Comparison of ENCODE assay signal across 16 mouse cellular contexts in the genomic region with DNA sequence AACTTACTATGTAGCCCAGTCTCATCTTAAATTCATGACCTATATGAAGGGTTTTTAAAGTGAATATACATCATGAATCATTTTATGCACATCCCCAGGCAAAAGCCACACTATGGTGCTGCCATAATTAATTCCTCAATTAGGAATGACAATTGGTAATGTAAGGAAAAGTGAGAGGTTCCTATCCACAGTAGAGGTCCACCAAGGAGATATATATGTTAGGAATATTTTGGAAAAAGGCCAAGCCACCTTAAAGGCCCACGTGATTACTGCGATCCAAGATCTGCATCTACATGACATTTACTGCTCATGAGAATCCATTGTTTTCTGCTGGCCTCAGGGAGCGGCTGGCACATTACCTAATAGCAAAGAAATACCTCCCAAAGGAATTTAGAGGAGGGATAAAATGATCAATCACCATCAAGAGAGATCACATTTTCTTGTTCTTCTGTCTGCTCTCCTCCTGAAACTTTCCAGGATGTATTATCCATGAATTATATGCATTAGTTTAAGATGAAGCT. TPM values are rescaled to one million over a fixed set of nuclear protein-coding genes. Genes with fewer than 3 reads are reported as not detected.
A peak's percentile ranks its signal among the peaks of the same experiment; 100 is the strongest.
DNase-seq lines count a peak whose midpoint lies in the region; ATAC-seq and TF ChIP-seq lines count a peak whose summit lies in the region.
"Had no signal": no experiment of that assay in that cellular context is flagged by ENCODE, and none has a peak within 500 bp of the region (broad histone marks: within the 10 kb centered on the region; RNA-seq: fewer than 3 reads in every experiment).

No protein-coding gene starts in this region.

- no peak overlapping the region for H3K9ac ChIP-seq in forebrain, postnatal 0 days
- H3K9ac ChIP-seq in lung, embryonic 15.5 days = no peak overlapping the region; the same call in 1 of the 2 replicates
- peak overlapping the region; percentile 26; the same call in 1 of the 2 replicates for H3K9ac ChIP-seq in liver, embryonic 16.5 days (ENCODE audit: low read depth, low read length)
- H3K9ac ChIP-seq: embryonic facial prominence, embryonic 15.5 days; midbrain, embryonic 15.5 days; neural tube, embryonic 15.5 days had no signal

- WGBS in forebrain, embryonic 10.5 days = 84% methylated on average over 3 of the region's 3 CpGs
- WGBS in forebrain, postnatal 0 days = 70% methylated on average over 3 of the region's 3 CpGs
- 78% methylated on average over 3 of the region's 3 CpGs for WGBS in lung, embryonic 15.5 days
- WGBS in embryonic facial prominence, embryonic 10.5 days = 82% methylated on average over 3 of the region's 3 CpGs
- 84% methylated on average over 3 of the region's 3 CpGs for WGBS in liver, embryonic 16.5 days (ENCODE audit: insufficient replicate concordance)

- H3K9me3 ChIP-seq in forebrain, embryonic 10.5 days = no peaks in the 10 kb centered on the region
- no peaks in the 10 kb centered on the region for H3K9me3 ChIP-seq in forebrain, postnatal 0 days (ENCODE audit: low read length)
- H3K9me3 ChIP-seq in lung, embryonic 15.5 days = no peaks in the 10 kb centered on the region
- no peaks in the 10 kb centered on the region for H3K9me3 ChIP-seq in embryonic facial prominence, embryonic 10.5 days
- no peaks in the 10 kb centered on the region for H3K9me3 ChIP-seq in liver, embryonic 16.5 days (replicated peaks; ENCODE audit: control insufficient read depth, low read length)
- H3K9me3 ChIP-seq: embryonic facial prominence, embryonic 15.5 days; midbrain, embryonic 15.5 days; neural tube, embryonic 15.5 days had no signal

- no peak for ATAC-seq in forebrain, postnatal 0 days
- ATAC-seq in lung, embryonic 15.5 days (ENCODE audit: borderline replicate concordance, extremely low read depth, low FRiP score, low TSS enrichment) = no peak
- no peak for ATAC-seq in liver, embryonic 16.5 days (ENCODE audit: low read depth)
- ATAC-seq: hindbrain, embryonic 16.5 days; lung, postnatal 0 days; midbrain, embryonic 15.5 days had no signal

- H3K36me3 ChIP-seq in forebrain, embryonic 10.5 days (replicated peaks) = no peaks in the 10 kb centered on the region
- H3K36me3 ChIP-seq in forebrain, postnatal 0 days (ENCODE audit: insufficient read depth) = no peaks in the 10 kb centered on the region
- no peaks in the 10 kb centered on the region for H3K36me3 ChIP-seq in lung, embryonic 15.5 days
- H3K36me3 ChIP-seq in embryonic facial prominence, embryonic 10.5 days (replicated peaks) = no peaks in the 10 kb centered on the region
- no peaks in the 10 kb centered on the region for H3K36me3 ChIP-seq in liver, embryonic 16.5 days (ENCODE audit: control insufficient read depth, insufficient read depth)
- H3K36me3 ChIP-seq: embryonic facial prominence, embryonic 15.5 days; midbrain, embryonic 15.5 days; neural tube, embryonic 15.5 days had no signal

- TF ChIP-seq CTCF in forebrain, postnatal 0 days (IDR thresholded peaks at IDR 0.05; ENCODE audit: low read depth) = no peak

- DNase-seq in forebrain, embryonic 10.5 days (ENCODE audit: extremely low spot score, low spot score) = no peak
- no peak for DNase-seq in forebrain, postnatal 0 days
- no peak for DNase-seq in lung, postnatal 10 days
- no peak for DNase-seq in embryonic facial prominence, embryonic 10.5 days (ENCODE audit: low spot score)
- no peak for DNase-seq in urinary bladder, postnatal 36 days (ENCODE audit: low spot score in 2 of 2)
- DNase-seq in kidney, postnatal 14 days = no peak
- DNase-seq: right cerebral cortex, adult 18-20 months had no signal

- H3K4me1 ChIP-seq in forebrain, embryonic 10.5 days = peaks cover 61% of the 10 kb centered on the region
- H3K4me1 ChIP-seq in forebrain, postnatal 0 days (ENCODE audit: insufficient read depth) = peaks cover 15% of the 10 kb centered on the region
- H3K4me1 ChIP-seq in lung, embryonic 15.5 days = peaks cover 26% of the 10 kb centered on the region
- H3K4me1 ChIP-seq in embryonic facial prominence, embryonic 10.5 days = peaks cover 40% of the 10 kb centered on the region
- H3K4me1 ChIP-seq in liver, embryonic 16.5 days (ENCODE audit: control insufficient read depth, low read depth, low read length) = peaks cover 38% of the 10 kb centered on the region

- no peak overlapping the region for H3K4me2 ChIP-seq in forebrain, postnatal 0 days (ENCODE audit: low read depth)
- H3K4me2 ChIP-seq in lung, embryonic 15.5 days = no peak overlapping the region
- peak overlapping the region; percentile 86 for H3K4me2 ChIP-seq in liver, embryonic 16.5 days (ENCODE audit: low read depth, low read length)

- H3K27me3 ChIP-seq in forebrain, embryonic 10.5 days (ENCODE audit: poor library complexity, severe bottlenecking) = no peaks in the 10 kb centered on the region
- H3K27me3 ChIP-seq in forebrain, postnatal 0 days (ENCODE audit: insufficient read depth, low read length) = no peaks in the 10 kb centered on the region
- H3K27me3 ChIP-seq in lung, embryonic 15.5 days = no peaks in the 10 kb centered on the region
- H3K27me3 ChIP-seq in embryonic facial prominence, embryonic 10.5 days (replicated peaks; ENCODE audit: low read depth, poor library complexity, severe bottlenecking) = no peaks in the 10 kb centered on the region
- H3K27me3 ChIP-seq in liver, embryonic 16.5 days (ENCODE audit: control insufficient read depth, insufficient read depth, low read depth, low read length) = no peaks in the 10 kb centered on the region
- H3K27me3 ChIP-seq: embryonic facial prominence, embryonic 15.5 days; midbrain, embryonic 15.5 days; neural tube, embryonic 15.5 days had no signal

- no peak overlapping the region for H3K4me3 ChIP-seq in forebrain, embryonic 10.5 days
- no peak overlapping the region for H3K4me3 ChIP-seq in forebrain, postnatal 0 days (ENCODE audit: low read depth, low read length)
- no peak overlapping the region for H3K4me3 ChIP-seq in lung, embryonic 15.5 days
- no peak overlapping the region for H3K4me3 ChIP-seq in embryonic facial prominence, embryonic 10.5 days
- H3K4me3 ChIP-seq in liver, embryonic 16.5 days (ENCODE audit: low read depth, low read length) = no peak overlapping the region
- H3K4me3 ChIP-seq: layer of hippocampus, adult 2 months had no signal

- peak overlapping the region; percentile 91 for H3K27ac ChIP-seq in forebrain, embryonic 10.5 days
- no peak overlapping the region for H3K27ac ChIP-seq in forebrain, postnatal 0 days (ENCODE audit: low read depth, low read length)
- H3K27ac ChIP-seq in lung, embryonic 15.5 days = peak overlapping the region; percentile 97
- peak overlapping the region; percentile 92 for H3K27ac ChIP-seq in embryonic facial prominence, embryonic 10.5 days (replicated peaks)
- peak overlapping the region; percentile 92 for H3K27ac ChIP-seq in liver, embryonic 16.5 days (ENCODE audit: low read length)
- H3K27ac ChIP-seq: layer of hippocampus, adult 2 months had no signal

RNA-seq across cellular contexts. Expression of a gene that starts 1.7 kb away (rescaled TPM):
- polyA plus RNA-seq in forebrain, embryonic 10.5 days (2016; fragmentation: Nextera tagmentation; extraction: Ambion mirVana) = 0.69 TPM in 1 of 2 replicates, not detected in the other
- 303 and 421 TPM in 2 replicates for total RNA-seq in forebrain, postnatal 0 days (2014; rRNA removed)
- 0.64 TPM in 1 of 2 replicates, not detected in the other for polyA plus RNA-seq in forebrain, postnatal 0 days (2015; fragmentation: Nextera tagmentation; extraction: Ambion mirVana)
- 0.69 TPM in 1 of 2 replicates, not detected in the other for polyA plus RNA-seq in lung, embryonic 15.5 days (2015; fragmentation: Nextera tagmentation; extraction: Ambion mirVana)
- polyA plus RNA-seq in embryonic facial prominence, embryonic 10.5 days (2016; fragmentation: Nextera tagmentation; extraction: Ambion mirVana) = 0.54 and 0.65 TPM in 2 replicates
- 0.48 TPM in 1 of 2 replicates, not detected in the other for polyA plus RNA-seq in liver, embryonic 16.5 days (2015; fragmentation: Nextera tagmentation; extraction: Ambion mirVana)
- polyA plus RNA-seq: heart, embryonic 14.5 days; hindbrain, embryonic 16.5 days; midbrain, embryonic 15.5 days; neural tube, embryonic 15.5 days had no signal

RNA-seq across cellular contexts. Expression of a gene that starts 2.5 kb away (rescaled TPM):
- polyA plus RNA-seq in forebrain, embryonic 10.5 days (2016; fragmentation: Nextera tagmentation; extraction: Ambion mirVana) = 2.5 and 4.5 TPM in 2 replicates
- total RNA-seq in forebrain, postnatal 0 days (2014; rRNA removed) = 184 and 254 TPM in 2 replicates
- polyA plus RNA-seq in forebrain, postnatal 0 days (2015; fragmentation: Nextera tagmentation; extraction: Ambion mirVana) = 1.8 and 3.0 TPM in 2 replicates
- 5.8 and 7.5 TPM in 2 replicates for polyA plus RNA-seq in lung, embryonic 15.5 days (2015; fragmentation: Nextera tagmentation; extraction: Ambion mirVana)
- polyA plus RNA-seq in embryonic facial prominence, embryonic 10.5 days (2016; fragmentation: Nextera tagmentation; extraction: Ambion mirVana) = 2.8 and 7.1 TPM in 2 replicates
- polyA plus RNA-seq in liver, embryonic 16.5 days (2015; fragmentation: Nextera tagmentation; extraction: Ambion mirVana) = 3.5 and 5.4 TPM in 2 replicates
- polyA plus RNA-seq: hindbrain, embryonic 16.5 days had no signal

RNA-seq across cellular contexts. Expression of a gene that starts 2.9 kb away (rescaled TPM):
- 2.2 and 3.6 TPM in 2 replicates for polyA plus RNA-seq in forebrain, embryonic 10.5 days (2016; fragmentation: Nextera tagmentation; extraction: Ambion mirVana)
- 483 and 512 TPM in 2 replicates for total RNA-seq in forebrain, postnatal 0 days (2014; rRNA removed)
- 1.2 and 2.2 TPM in 2 replicates for polyA plus RNA-seq in forebrain, postnatal 0 days (2015; fragmentation: Nextera tagmentation; extraction: Ambion mirVana)
- 8.3 and 8.5 TPM in 2 replicates for polyA plus RNA-seq in lung, embryonic 15.5 days (2015; fragmentation: Nextera tagmentation; extraction: Ambion mirVana)
- polyA plus RNA-seq in embryonic facial prominence, embryonic 10.5 days (2016; fragmentation: Nextera tagmentation; extraction: Ambion mirVana) = 4.7 and 5.0 TPM in 2 replicates
- polyA plus RNA-seq in liver, embryonic 16.5 days (2015; fragmentation: Nextera tagmentation; extraction: Ambion mirVana) = 4.6 and 6.8 TPM in 2 replicates

RNA-seq across cellular contexts. Expression of a gene that starts 4.2 kb away (rescaled TPM):
- polyA plus RNA-seq in forebrain, embryonic 10.5 days (2016; fragmentation: Nextera tagmentation; extraction: Ambion mirVana) = 2.6 and 3.3 TPM in 2 replicates
- 195 and 202 TPM in 2 replicates for total RNA-seq in forebrain, postnatal 0 days (2014; rRNA removed)
- polyA plus RNA-seq in forebrain, postnatal 0 days (2015; fragmentation: Nextera tagmentation; extraction: Ambion mirVana) = 0.36 and 0.40 TPM in 2 replicates
- 3.3 and 3.9 TPM in 2 replicates for polyA plus RNA-seq in lung, embryonic 15.5 days (2015; fragmentation: Nextera tagmentation; extraction: Ambion mirVana)
- 2.7 and 4.0 TPM in 2 replicates for polyA plus RNA-seq in embryonic facial prominence, embryonic 10.5 days (2016; fragmentation: Nextera tagmentation; extraction: Ambion mirVana)
- 2.5 and 3.5 TPM in 2 replicates for polyA plus RNA-seq in liver, embryonic 16.5 days (2015; fragmentation: Nextera tagmentation; extraction: Ambion mirVana)

RNA-seq across cellular contexts. Expression of a gene that starts 7.2 kb away (rescaled TPM):
- 9.1 and 9.5 TPM in 2 replicates for polyA plus RNA-seq in forebrain, embryonic 10.5 days (2016; fragmentation: Nextera tagmentation; extraction: Ambion mirVana)
- 229 and 254 TPM in 2 replicates for total RNA-seq in forebrain, postnatal 0 days (2014; rRNA removed)
- polyA plus RNA-seq in forebrain, postnatal 0 days (2015; fragmentation: Nextera tagmentation; extraction: Ambion mirVana) = 0.25 and 0.67 TPM in 2 replicates
- polyA plus RNA-seq in lung, embryonic 15.5 days (2015; fragmentation: Nextera tagmentation; extraction: Ambion mirVana) = 12.0 and 18.6 TPM in 2 replicates
- polyA plus RNA-seq in embryonic facial prominence, embryonic 10.5 days (2016; fragmentation: Nextera tagmentation; extraction: Ambion mirVana) = 9.5 and 10.3 TPM in 2 replicates
- polyA plus RNA-seq in liver, embryonic 16.5 days (2015; fragmentation: Nextera tagmentation; extraction: Ambion mirVana) = 14.4 TPM in 2 replicates
